Mouse (Mus musculus) NIH3T3 (cell line): ENCODE measurements around the gene Ninj2.

ENCODE experiments used
- DNase-seq: peaks from one replicate; pipeline ENCODE4 v3.0.0-alpha.2; 2012; ENCODE audit warnings: low read depth

Ninj2 gene

GRCm38 (mm10) chr6:120134748-120135147 is 41.6 kb downstream of the Ninj2 start:
- DNase-seq = no peak

GRCm38 (mm10) chr6:120145439-120145838 is 52.3 kb downstream of the Ninj2 start:
- peak; percentile 63 for DNase-seq

GRCm38 (mm10) chr6:120146676-120147075 is 53.5 kb downstream of the Ninj2 start:
- no peak for DNase-seq

GRCm38 (mm10) chr6:120147411-120147810 is 54.3 kb downstream of the Ninj2 start:
- DNase-seq = no peak

GRCm38 (mm10) chr6:120148716-120149392 is 55.7 kb downstream of the Ninj2 start:
- DNase-seq = no peak

- no peak for DNase-seq
Measured at GRCm38 (mm10) chr6:120149458-120150120, 56.4 kb downstream of the Ninj2 start.

- DNase-seq = no peak
Measured at GRCm38 (mm10) chr6:120150206-120150605, 57.1 kb downstream of the Ninj2 start.

- DNase-seq = no peak
Measured at GRCm38 (mm10) chr6:120151616-120152053, 58.5 kb downstream of the Ninj2 start.

- DNase-seq = no peak
Measured at GRCm38 (mm10) chr6:120152739-120153696, 59.9 kb downstream of the Ninj2 start.

- DNase-seq = no peak
Measured at GRCm38 (mm10) chr6:120154526-120155309, 61.6 kb downstream of the Ninj2 start.

- peak; percentile 45 for DNase-seq
Measured at GRCm38 (mm10) chr6:120155510-120155909, 62.4 kb downstream of the Ninj2 start.

- DNase-seq = no peak
Measured at GRCm38 (mm10) chr6:120157479-120157878, 64.3 kb downstream of the Ninj2 start.

- DNase-seq = peak; percentile 52
Measured at GRCm38 (mm10) chr6:120159133-120159901, 66.2 kb downstream of the Ninj2 start.

GRCm38 (mm10) chr6:120162928-120163327 is 69.8 kb downstream of the Ninj2 start:
- DNase-seq = no peak

GRCm38 (mm10) chr6:120164765-120165164 is 71.6 kb downstream of the Ninj2 start:
- DNase-seq = no peak

- no peak for DNase-seq
Measured at GRCm38 (mm10) chr6:120167574-120167973, 74.4 kb downstream of the Ninj2 start.

- peak; percentile 48 for DNase-seq
Measured at GRCm38 (mm10) chr6:120172294-120173017, 79.3 kb downstream of the Ninj2 start.

- DNase-seq = no peak
Measured at GRCm38 (mm10) chr6:120174028-120174601, 81.0 kb downstream of the Ninj2 start.

GRCm38 (mm10) chr6:120174602-120175115 is 81.5 kb downstream of the Ninj2 start:
- DNase-seq = no peak

GRCm38 (mm10) chr6:120175650-120176049 is 82.5 kb downstream of the Ninj2 start:
- no peak for DNase-seq
